Mouse (Mus musculus) forebrain, embryonic 15.5 days (tissue): Measurements from ENCODE around the gene Shank1. TPM values are rescaled to one million over a fixed set of nuclear protein-coding genes. Genes with fewer than 3 reads are reported as not detected.

ENCODE experiments used
- ATAC-seq: fragments of 200-750 bp; cut with Nextera tagmentation; replicated peaks from 2 replicates; pipeline ENCODE4 v1.8.0; 2017; ENCODE audit warnings: mild to moderate bottlenecking, moderate TSS enrichment, moderate library complexity
- H3K27ac ChIP-seq: fragments of 300-500 bp; sonication (generic); replicated peaks from 2 replicates; pipeline ENCODE4 v1.5.1; 2015; ENCODE audit warnings: mild to moderate bottlenecking, inconsistent platforms
- H3K27me3 ChIP-seq: fragments of 300-500 bp; sonication (generic); 2 replicates; pipeline ENCODE4 v1.6.1; 2015; ENCODE audit warnings: inconsistent platforms
- H3K36me3 ChIP-seq: fragments of 300-500 bp; sonication (generic); 2 replicates; pipeline ENCODE4 v1.6.1; 2015; ENCODE audit warnings: mild to moderate bottlenecking, inconsistent platforms
- H3K4me1 ChIP-seq: fragments of 300-500 bp; sonication (generic); 2 replicates; pipeline ENCODE4 v1.6.1; 2015; ENCODE audit warnings: inconsistent platforms
- H3K4me2 ChIP-seq: fragments of 300-500 bp; sonication (generic); replicated peaks from 2 replicates; pipeline ENCODE4 v1.6.1; 2015; ENCODE audit warnings: mild to moderate bottlenecking, inconsistent platforms
- H3K4me3 ChIP-seq: fragments of 300-500 bp; sonication (generic); 2 replicates; pipeline ENCODE4 v1.5.1; 2015; ENCODE audit warnings: mild to moderate bottlenecking, inconsistent platforms
- H3K9ac ChIP-seq: fragments of 300-500 bp; sonication (generic); replicated peaks from 2 replicates; pipeline ENCODE4 v1.6.1; 2015; ENCODE audit warnings: mild to moderate bottlenecking, inconsistent platforms
- H3K9me3 ChIP-seq: fragments of 300-500 bp; sonication (generic); 2 replicates; pipeline ENCODE4 v1.6.1; 2016; ENCODE audit warnings: inconsistent platforms
- WGBS: fragments of 180-500 bp; shearing (Covaris S2); methylation state at CpG from one replicate; pipeline ENCODE4 v1.1.7; 2015; ENCODE audit warnings: mixed read lengths; 5-methylcytosine and 5-hydroxymethylcytosine counted together
- polyA plus RNA-seq: library from polyadenylated mRNA; unstranded; fragments of >200 nt; fragmentation: Nextera tagmentation; extraction: Ambion mirVana; gene quantifications from 2 replicates; pipeline ENCODE4 v1.2.1, GENCODE M21; 2015

Gene Shank1
- polyA plus RNA-seq, 1 experiment from 2014 or later = 22.0 TPM

GRCm38 (mm10) chr7:44332336-44332735 is 22.3 kb downstream of the Shank1 start:
- ATAC-seq = no peak
- Histone ChIP-seq H3K36me3 (peaks cover 4% of the 10 kb centered on the region), H3K4me1 (peaks cover 12% of the 10 kb centered on the region), H3K4me3 (no peak overlapping the region), H3K9ac (no peak overlapping the region), H3K9me3 (no peaks in the 10 kb centered on the region), H3K27me3 (peaks cover 12% of the 10 kb centered on the region), H3K4me2 (no peak overlapping the region), H3K27ac (no peak overlapping the region)
- 73% methylated on average over 3 of the region's 3 CpGs for WGBS

GRCm38 (mm10) chr7:44334139-44334538 is 24.1 kb downstream of the Shank1 start:
- no peak for ATAC-seq
- no peak overlapping the region for H3K4me2 ChIP-seq
- H3K9me3 ChIP-seq = no peaks in the 10 kb centered on the region
- H3K27me3 ChIP-seq = peaks cover 25% of the 10 kb centered on the region
- H3K36me3 ChIP-seq = peaks cover 2% of the 10 kb centered on the region
- 73% methylated on average over 14 of the region's 14 CpGs for WGBS
- H3K4me1 ChIP-seq = peaks cover 18% of the 10 kb centered on the region
- no peak overlapping the region for H3K9ac ChIP-seq
- no peak overlapping the region for H3K4me3 ChIP-seq
- no peak overlapping the region for H3K27ac ChIP-seq

DNA sequence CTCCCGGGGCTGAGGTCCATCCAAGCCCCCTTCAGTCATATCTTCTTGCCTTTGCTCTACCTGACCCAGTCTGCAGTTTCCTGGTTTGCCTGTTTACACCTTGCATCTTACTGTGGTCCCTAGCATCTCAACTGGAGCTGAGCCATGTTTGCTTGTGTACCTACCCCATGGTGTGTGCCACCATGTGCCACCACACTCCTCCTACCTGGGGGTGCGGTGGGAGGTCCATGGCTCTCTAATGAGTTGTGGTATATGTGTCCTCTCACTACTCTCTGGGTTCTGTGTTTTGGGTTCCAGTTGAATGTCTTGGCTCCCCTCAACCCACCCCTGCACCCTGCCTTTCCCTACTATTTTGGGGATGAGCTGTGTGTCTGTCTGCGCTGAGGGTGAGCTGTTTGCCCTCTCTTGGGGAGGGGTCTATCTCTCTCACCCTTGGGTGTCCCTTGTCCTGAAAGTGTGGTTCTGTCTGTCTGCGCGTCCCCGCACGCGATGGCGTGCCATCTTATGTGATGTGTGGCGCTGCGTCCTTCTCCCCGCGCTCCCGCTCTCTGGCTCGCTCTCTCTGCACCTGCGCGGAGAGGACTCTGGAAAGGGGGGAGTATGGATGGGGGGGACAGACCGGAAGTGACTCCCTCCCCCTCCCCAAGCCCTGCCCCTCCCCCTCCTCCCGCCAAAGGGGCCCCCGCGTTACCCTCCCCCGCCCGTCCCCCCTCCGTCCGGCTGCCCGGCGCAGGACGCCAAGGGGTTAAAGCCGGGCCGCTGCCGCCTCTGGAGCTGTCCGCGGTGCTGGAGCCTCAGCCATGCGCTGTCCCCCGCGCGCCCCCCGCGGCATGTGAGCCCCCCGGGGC is 25.2 kb downstream of the Shank1 start:
- Histone ChIP-seq H3K27me3 (peaks cover 25% of the 10 kb centered on the region), H3K9ac (peak overlapping the region; percentile 65), H3K4me3 (peak overlapping the region; percentile 54), H3K27ac (peak overlapping the region; percentile 81), H3K4me1 (peaks cover 18% of the 10 kb centered on the region), H3K9me3 (no peaks in the 10 kb centered on the region), H3K4me2 (peak overlapping the region; percentile 60), H3K36me3 (no peaks in the 10 kb centered on the region)
- 5% methylated on average over 24 of the region's 40 CpGs for WGBS
- ATAC-seq = peak; percentile 71

- peaks cover 25% of the 10 kb centered on the region for H3K27me3 ChIP-seq
- peak overlapping the region; percentile 65 for H3K9ac ChIP-seq
- no peaks in the 10 kb centered on the region for H3K36me3 ChIP-seq
- ATAC-seq = peak; percentile 77
- H3K4me3 ChIP-seq = peak overlapping the region; percentile 54
- peaks cover 18% of the 10 kb centered on the region for H3K4me1 ChIP-seq
- WGBS = 1% methylated on average over 53 of the region's 54 CpGs
- peak overlapping the region; percentile 81 for H3K27ac ChIP-seq
- peak overlapping the region; percentile 60 for H3K4me2 ChIP-seq
- no peaks in the 10 kb centered on the region for H3K9me3 ChIP-seq
Measured at GRCm38 (mm10) chr7:44336046-44337021, 26.3 kb downstream of the Shank1 start.

DNA sequence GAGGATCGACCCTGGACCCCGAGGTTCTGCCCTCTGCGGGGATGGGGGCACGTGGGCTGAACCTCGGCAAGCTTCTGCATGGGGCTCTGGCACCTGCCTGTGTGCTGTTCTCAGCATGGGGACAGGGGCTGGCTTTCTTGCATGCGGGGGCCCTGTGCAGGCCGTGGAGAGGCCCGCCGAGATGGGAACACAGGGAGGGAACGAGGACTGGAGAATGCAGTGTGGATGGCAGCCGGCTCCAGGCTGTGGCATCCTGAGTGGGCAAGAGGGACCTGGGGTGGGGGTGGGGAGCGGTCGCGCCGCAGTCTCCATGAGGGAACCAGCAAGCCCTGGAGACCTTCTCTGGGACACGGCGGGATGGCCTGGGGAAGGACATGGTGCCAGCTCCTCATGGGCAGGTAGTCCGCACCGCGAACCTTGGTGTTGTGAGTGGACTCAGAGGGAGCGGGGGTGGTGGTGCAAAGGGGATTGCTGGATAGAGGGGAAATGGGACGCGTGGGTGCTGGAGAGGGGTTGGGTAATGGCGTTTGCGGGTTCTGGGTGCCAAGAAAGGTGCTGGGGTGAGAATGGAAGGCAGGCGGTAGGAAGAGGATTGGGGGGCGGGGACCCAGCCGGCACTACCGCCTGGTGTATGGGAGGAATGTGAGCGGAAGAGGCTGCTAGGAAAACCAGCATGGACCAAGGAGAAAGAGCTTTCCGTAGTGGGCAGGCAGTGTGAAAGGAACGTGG is 27.2 kb downstream of the Shank1 start:
- Histone ChIP-seq H3K9me3 (no peaks in the 10 kb centered on the region), H3K4me3 (peak overlapping the region; percentile 54), H3K4me1 (peaks cover 18% of the 10 kb centered on the region), H3K9ac (peak overlapping the region; percentile 65), H3K4me2 (peak overlapping the region; percentile 60), H3K27ac (peak overlapping the region; percentile 81), H3K27me3 (peaks cover 25% of the 10 kb centered on the region), H3K36me3 (peaks cover under 1% of the 10 kb centered on the region; the same call in 1 of the 2 replicates)
- ATAC-seq = peak; percentile 14
- 2% methylated on average over 32 of the region's 32 CpGs for WGBS

GRCm38 (mm10) chr7:44340226-44340625 is 30.2 kb downstream of the Shank1 start:
- Histone ChIP-seq H3K36me3 (peaks cover 20% of the 10 kb centered on the region), H3K27me3 (peaks cover 25% of the 10 kb centered on the region), H3K27ac (no peak overlapping the region), H3K4me3 (no peak overlapping the region), H3K9ac (no peak overlapping the region), H3K9me3 (no peaks in the 10 kb centered on the region), H3K4me2 (no peak overlapping the region), H3K4me1 (peaks cover 16% of the 10 kb centered on the region)
- WGBS = 71% methylated on average over 6 of the region's 6 CpGs
- no peak for ATAC-seq

DNA sequence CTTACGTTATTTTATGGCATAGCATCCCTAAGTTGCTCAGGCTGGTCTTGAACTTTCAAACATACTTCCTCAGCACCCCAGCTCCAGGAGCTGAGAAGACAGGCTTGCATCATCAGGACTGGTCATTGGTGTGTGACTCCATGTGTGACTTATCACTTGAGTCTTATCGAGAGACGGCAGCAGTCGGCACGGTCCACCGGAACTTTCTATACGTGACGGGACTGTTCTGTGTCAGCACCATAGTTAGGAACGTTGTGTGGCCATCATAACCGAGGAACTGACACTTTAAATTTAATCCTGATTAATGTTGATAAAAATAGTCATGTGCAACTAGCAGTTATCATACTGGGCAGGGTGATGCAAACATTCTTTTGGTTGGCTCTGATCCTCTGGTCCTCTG is 31.1 kb downstream of the Shank1 start:
- no peak for ATAC-seq
- Histone ChIP-seq H3K27ac (no peak overlapping the region), H3K4me3 (no peak overlapping the region), H3K4me2 (no peak overlapping the region), H3K4me1 (peaks cover 14% of the 10 kb centered on the region), H3K27me3 (peaks cover 23% of the 10 kb centered on the region), H3K9me3 (no peaks in the 10 kb centered on the region), H3K9ac (no peak overlapping the region), H3K36me3 (peaks cover 29% of the 10 kb centered on the region)
- WGBS = 92% methylated on average over 10 of the region's 10 CpGs

DNA sequence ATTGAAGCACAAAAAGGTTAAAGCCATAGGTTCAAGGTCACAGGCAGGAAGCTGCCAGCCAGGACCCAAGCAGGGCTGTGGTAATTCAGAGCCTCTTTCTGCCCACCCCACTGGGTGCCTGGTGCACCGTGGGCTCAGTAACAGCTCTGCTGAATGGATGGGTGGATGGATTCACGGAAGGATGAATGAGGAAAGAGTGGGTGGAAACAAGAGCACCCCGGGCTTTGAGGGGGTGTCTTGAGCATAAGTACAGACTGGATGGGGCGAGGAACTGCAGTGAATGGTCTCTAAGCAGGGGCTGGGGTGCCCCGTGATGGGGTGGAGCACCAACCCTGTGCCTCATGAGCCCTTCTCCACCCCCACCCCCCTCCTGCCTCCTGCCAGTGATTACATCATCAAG is 31.7 kb downstream of the Shank1 start:
- peaks cover 12% of the 10 kb centered on the region for H3K4me1 ChIP-seq
- no peak overlapping the region for H3K27ac ChIP-seq
- no peak overlapping the region for H3K4me3 ChIP-seq
- no peak for ATAC-seq
- WGBS = 72% methylated on average over 5 of the region's 5 CpGs
- H3K27me3 ChIP-seq = peaks cover 19% of the 10 kb centered on the region
- no peaks in the 10 kb centered on the region for H3K9me3 ChIP-seq
- peaks cover 34% of the 10 kb centered on the region for H3K36me3 ChIP-seq
- no peak overlapping the region for H3K4me2 ChIP-seq
- H3K9ac ChIP-seq = no peak overlapping the region

DNA sequence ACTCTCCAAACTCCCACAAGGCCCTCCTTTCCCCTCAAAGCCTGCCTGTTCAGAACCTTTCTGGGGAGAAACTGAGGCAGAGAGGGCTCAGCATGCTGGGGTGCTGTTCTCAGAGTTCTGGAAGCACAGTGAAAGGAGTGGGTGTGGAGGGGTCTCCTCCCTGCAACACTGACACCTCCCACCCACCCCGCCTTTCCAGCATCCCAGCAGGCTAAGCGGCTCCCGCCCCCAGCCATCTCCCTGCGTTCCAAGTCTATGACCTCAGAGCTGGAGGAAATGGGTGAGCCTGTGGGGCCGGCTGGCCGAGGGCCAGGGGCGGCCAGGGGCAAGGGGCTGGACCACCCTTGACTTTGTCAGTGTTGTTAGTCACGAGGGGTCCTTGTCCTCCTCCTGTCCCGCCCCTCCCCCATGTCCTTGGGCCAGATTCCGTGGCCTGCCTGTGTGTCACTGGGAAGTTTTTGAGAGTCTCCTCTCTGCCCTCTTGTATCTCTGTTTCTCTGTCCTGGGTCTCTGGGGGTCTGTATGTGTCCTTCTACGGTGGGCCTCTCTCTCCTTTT is 33.5 kb downstream of the Shank1 start:
- Histone ChIP-seq H3K27me3 (0 out of 2 replicates have a peak, but pooled peaks cover under 1% of the 10 kb centered on the region), H3K36me3 (peaks cover 36% of the 10 kb centered on the region), H3K9me3 (no peaks in the 10 kb centered on the region), H3K4me1 (no peaks in the 10 kb centered on the region), H3K9ac (no peak overlapping the region), H3K27ac (no peak overlapping the region), H3K4me3 (no peak overlapping the region), H3K4me2 (no peak overlapping the region)
- ATAC-seq = no peak
- WGBS = 30% methylated on average over 11 of the region's 11 CpGs

- H3K4me3 ChIP-seq = no peak overlapping the region
- no peaks in the 10 kb centered on the region for H3K4me1 ChIP-seq
- no peaks in the 10 kb centered on the region for H3K9me3 ChIP-seq
- 79% methylated on average over 12 of the region's 12 CpGs for WGBS
- H3K27me3 ChIP-seq = peaks cover 3% of the 10 kb centered on the region
- H3K4me2 ChIP-seq = no peak overlapping the region
- H3K9ac ChIP-seq = no peak overlapping the region
- H3K36me3 ChIP-seq = peaks cover 36% of the 10 kb centered on the region
- no peak overlapping the region for H3K27ac ChIP-seq
- no peak for ATAC-seq
Measured at GRCm38 (mm10) chr7:44344622-44345021, 34.6 kb downstream of the Shank1 start.

- Histone ChIP-seq H3K4me2 (no peak overlapping the region), H3K4me3 (no peak overlapping the region), H3K27ac (no peak overlapping the region), H3K4me1 (peaks cover 34% of the 10 kb centered on the region), H3K9ac (no peak overlapping the region), H3K27me3 (peaks cover 39% of the 10 kb centered on the region), H3K36me3 (peaks cover 28% of the 10 kb centered on the region), H3K9me3 (no peaks in the 10 kb centered on the region)
- WGBS = 31% methylated on average over 3 of the region's 3 CpGs
- no peak for ATAC-seq
Measured at GRCm38 (mm10) chr7:44349043-44349442, 39.0 kb downstream of the Shank1 start.
